In the genomic region with DNA sequence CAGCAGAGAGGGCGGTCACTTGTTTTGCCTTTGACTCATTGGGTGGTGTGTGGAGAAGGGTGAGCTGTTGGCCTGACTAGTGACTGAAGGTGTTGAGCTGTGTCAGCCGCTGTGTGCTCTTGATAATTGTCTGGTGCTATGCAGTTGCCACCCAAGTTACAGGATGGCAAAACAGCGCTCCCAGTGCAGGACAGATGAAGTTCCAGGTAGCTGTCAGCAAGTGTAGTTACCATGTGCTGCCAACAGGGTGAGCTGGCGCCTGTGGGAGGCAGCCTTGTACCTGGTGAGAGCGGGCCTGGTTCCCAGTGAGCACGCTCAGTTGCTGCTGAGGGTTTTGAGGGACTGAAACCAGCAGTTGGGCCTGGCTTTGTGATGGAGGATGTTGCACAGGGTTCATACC, we compare ENCODE assay signal across 8 mouse cellular contexts. TPM values are rescaled to one million over a fixed set of nuclear protein-coding genes. Genes with fewer than 3 reads are reported as not detected.
DNase-seq lines count a peak whose midpoint lies in the region; ATAC-seq and TF ChIP-seq lines count a peak whose summit lies in the region.

No protein-coding gene starts in this region.

- H3K27me3 ChIP-seq in G1E (ENCODE audit: insufficient read depth, low read length), result no peaks in the 10 kb centered on the region
- no peaks in the 10 kb centered on the region for H3K27me3 ChIP-seq in heart, embryonic 12.5 days (replicated peaks)
- no peaks in the 10 kb centered on the region for H3K27me3 ChIP-seq in splenic B cell, adult 2 months (ENCODE audit: control insufficient read depth, insufficient read depth, low read length, poor library complexity, severe bottlenecking)

- peak; percentile 34; the same call in 1 of the 2 replicates for ATAC-seq in G1E (ENCODE audit: extremely low read depth, insufficient number of reproducible peaks, low FRiP score, poor library complexity, severe bottlenecking)
- peak; percentile 40; the same call in 1 of the 2 replicates for ATAC-seq in heart, embryonic 12.5 days (ENCODE audit: insufficient number of reproducible peaks, low FRiP score)
- peak; percentile 97 for ATAC-seq in megakaryocyte, adult 5-6 weeks (ENCODE audit: poor library complexity, severe bottlenecking)

- peaks cover 100% of the 10 kb centered on the region for H3K36me3 ChIP-seq in G1E (replicated peaks)
- peaks cover 86% of the 10 kb centered on the region for H3K36me3 ChIP-seq in heart, embryonic 12.5 days
- H3K36me3 ChIP-seq in splenic B cell, adult 2 months (ENCODE audit: control insufficient read depth, insufficient read depth, low read length, poor library complexity, severe bottlenecking), result peaks cover 8% of the 10 kb centered on the region

- no peak overlapping the region for H3K4me3 ChIP-seq in G1E (ENCODE audit: low read depth, low read length)
- no peak overlapping the region for H3K4me3 ChIP-seq in heart, embryonic 12.5 days

- peak; percentile 87 for TF ChIP-seq CTCF in G1E (IDR thresholded peaks at IDR 0.05; ENCODE audit: low read depth, low read length)

- no peak overlapping the region for H3K9ac ChIP-seq in heart, embryonic 12.5 days

- H3K4me1 ChIP-seq in G1E (ENCODE audit: insufficient read depth, low read depth, low read length), result peaks cover 55% of the 10 kb centered on the region
- peaks cover 37% of the 10 kb centered on the region for H3K4me1 ChIP-seq in heart, embryonic 12.5 days (replicated peaks)

- H3K4me2 ChIP-seq in heart, embryonic 12.5 days, result no peak overlapping the region

- H3K27ac ChIP-seq in heart, embryonic 12.5 days (ENCODE audit: poor library complexity, severe bottlenecking), result 0 out of 2 replicates have a peak overlapping the region, but pooled peaks have one; percentile 14

- H3K9me3 ChIP-seq in G1E (replicated peaks), result no peaks in the 10 kb centered on the region
- no peaks in the 10 kb centered on the region for H3K9me3 ChIP-seq in heart, embryonic 12.5 days (replicated peaks)

- DNase-seq in adrenal gland, adult (ENCODE audit: inconsistent age in 2 of 2, low spot score in 1 of 2), result peak; percentile 49 to 71
- no peak for DNase-seq in adrenal gland, adult 8-10 months
- peak; percentile 44 for DNase-seq in G1E (ENCODE audit: low spot score)
- DNase-seq in cerebellum, postnatal 14 days, result peak; percentile 57 to 75
- peak; percentile 69 for DNase-seq in kidney, postnatal 10 days
- peak; percentile 86 for DNase-seq in splenic B cell, adult 2 months (ENCODE audit: low read depth, low spot score)

- 37% methylated on average over 6 of the region's 6 CpGs for WGBS in heart, embryonic 12.5 days

RNA-seq across cellular contexts. Expression of a gene that starts 9.3 kb away (rescaled TPM):
- 100 to 1,000 TPM; 207 to 236 (median 225) TPM for total RNA-seq in adrenal gland, adult 8-10 months (2022)
- total RNA-seq in G1E (2014; fragmentation: Nextera tagmentation), result 133 and 140 TPM in 2 replicates
- 111 and 115 TPM in 2 replicates for total RNA-seq in G1E (2017)
- 106 and 128 TPM in 2 replicates for polyA plus RNA-seq in G1E (2012)
- 103 and 104 TPM in 2 replicates for polyA plus RNA-seq in heart, embryonic 12.5 days (2016; fragmentation: Nextera tagmentation; extraction: Ambion mirVana)
- total RNA-seq in megakaryocyte, adult 5-6 weeks (2015), result 82.8 and 97.8 TPM in 2 replicates
- 50.0 and 54.8 TPM in 2 replicates for total RNA-seq in megakaryocyte, adult 5-6 weeks (2017)

RNA-seq across cellular contexts. Expression of a gene that starts 15.1 kb away (rescaled TPM):
- total RNA-seq in adrenal gland, adult 8-10 months (2022), result 100 to 1,000 TPM in 3 of 4 experiments, 10 to 100 TPM in 1; 98.9 to 125 (median 115) TPM
- total RNA-seq in G1E (2014; fragmentation: Nextera tagmentation) (32.6 and 35.3 TPM in 2 replicates), G1E (2017) (96.3 and 115 TPM in 2 replicates)
- 130 and 160 TPM in 2 replicates for polyA plus RNA-seq in G1E (2012)
- polyA plus RNA-seq in heart, embryonic 12.5 days (2016; fragmentation: Nextera tagmentation; extraction: Ambion mirVana), result 177 and 184 TPM in 2 replicates
- total RNA-seq in megakaryocyte, adult 5-6 weeks (2015), result 22.1 and 22.7 TPM in 2 replicates
- 118 and 137 TPM in 2 replicates for total RNA-seq in megakaryocyte, adult 5-6 weeks (2017)

RNA-seq across cellular contexts. Expression of a gene that starts 15.2 kb away (rescaled TPM):
- 10 to 100 TPM; 15.2 to 24.8 (median 18.1) TPM for total RNA-seq in adrenal gland, adult 8-10 months (2022)
- not detected in 2 replicates for total RNA-seq in G1E (2014; fragmentation: Nextera tagmentation)
- not detected in 2 replicates for total RNA-seq in G1E (2017)
- not detected in 2 replicates for polyA plus RNA-seq in G1E (2012)
- 14.5 TPM in 1 of 2 replicates, not detected in the other for polyA plus RNA-seq in heart, embryonic 12.5 days (2016; fragmentation: Nextera tagmentation; extraction: Ambion mirVana)
- total RNA-seq in megakaryocyte, adult 5-6 weeks (2015), result not detected in 2 replicates
- total RNA-seq in megakaryocyte, adult 5-6 weeks (2017), result not detected in 2 replicates

RNA-seq across cellular contexts. Expression of a gene that starts 31.3 kb away (rescaled TPM):
- 10 to 100 TPM; 46.0 to 63.0 (median 53.7) TPM for total RNA-seq in adrenal gland, adult 8-10 months (2022)
- total RNA-seq in G1E (2014; fragmentation: Nextera tagmentation), result 18.4 and 24.5 TPM in 2 replicates
- total RNA-seq in G1E (2017), result 20.7 and 23.4 TPM in 2 replicates
- 26.0 and 35.0 TPM in 2 replicates for polyA plus RNA-seq in G1E (2012)
- 69.5 and 72.8 TPM in 2 replicates for polyA plus RNA-seq in heart, embryonic 12.5 days (2016; fragmentation: Nextera tagmentation; extraction: Ambion mirVana)
- total RNA-seq in megakaryocyte, adult 5-6 weeks (2015), result 15.3 and 18.1 TPM in 2 replicates
- total RNA-seq in megakaryocyte, adult 5-6 weeks (2017), result 27.4 and 40.0 TPM in 2 replicates

Comparison
In these comparisons a context has a peak if more than half of its experiments do, and no peak if none do; other contexts are left out.
1. ATAC-seq: peak in every context shown above with its lines; median percentile 97 in megakaryocyte, adult 5-6 weeks; 40 in heart, embryonic 12.5 days; 34 in G1E.
2. RNA of a gene that starts 15.2 kb away (total RNA-seq): 15.2 to 24.8 TPM in adrenal gland, adult 8-10 months; not detected in G1E and not detected in megakaryocyte, adult 5-6 weeks; every median in the first group is over 10 times any median in the second.